Mouse (Mus musculus): ENCODE measurements at regions not wholly inside any gene's neighbourhood (a gene's known extent, or its start where the extent isn't known, plus 50 kb on each side); places are given as distances from the start of the nearest gene placed in this dataset.

GRCm38 (mm10) chr5:41994307-41994706 lies 73.5 kb upstream of the Gm16223 start:
- Histone ChIP-seq H3K4me2 (replicated peaks) (no peak overlapping the region), H3K9ac (no peak overlapping the region), H3K27ac (no peak overlapping the region), H3K36me3 (replicated peaks; ENCODE audit: control insufficient read depth, insufficient read depth) (no peaks in the 10 kb centered on the region), H3K27me3 (ENCODE audit: control insufficient read depth, insufficient read depth, low read length) (no peaks in the 10 kb centered on the region), H3K9me3 (ENCODE audit: control insufficient read depth, low read length) (no peaks in the 10 kb centered on the region), H3K4me3 (replicated peaks; ENCODE audit: low read length) (no peak overlapping the region), H3K4me1 (replicated peaks; ENCODE audit: control insufficient read depth, insufficient read depth, low read length) (no peaks in the 10 kb centered on the region)
- ATAC-seq (ENCODE audit: low FRiP score), result no peak
- DNase-seq (ENCODE audit: low spot score), result no peak
- 81% methylated on average over 2 of the region's 2 CpGs for WGBS

DNA sequence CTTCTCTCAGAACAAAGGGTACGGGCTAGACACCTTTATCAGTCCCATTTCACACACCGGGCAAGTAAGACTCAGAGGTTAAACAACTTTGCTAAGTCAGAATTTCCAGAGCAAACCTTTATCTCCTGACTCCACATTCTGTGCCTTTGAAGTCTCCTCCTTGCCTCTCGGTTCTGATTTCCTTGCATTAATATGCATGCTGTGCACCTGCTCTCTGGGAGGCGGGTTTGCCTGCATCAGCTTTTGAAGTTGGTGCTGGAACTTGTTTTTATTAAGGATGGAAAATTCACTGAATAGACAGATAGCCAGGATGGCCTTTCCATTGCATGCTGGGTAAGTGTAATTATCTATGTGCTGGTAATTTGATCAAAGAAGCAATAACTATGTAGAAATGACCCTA lies 84.2 kb upstream of the Gm16223 start:
- Histone ChIP-seq H3K36me3 (replicated peaks; ENCODE audit: control insufficient read depth, insufficient read depth) (no peaks in the 10 kb centered on the region), H3K9ac (no peak overlapping the region), H3K9me3 (ENCODE audit: control insufficient read depth, low read length) (no peaks in the 10 kb centered on the region), H3K4me3 (replicated peaks; ENCODE audit: low read length) (no peak overlapping the region), H3K4me2 (replicated peaks) (no peak overlapping the region), H3K4me1 (replicated peaks; ENCODE audit: control insufficient read depth, insufficient read depth, low read length) (no peaks in the 10 kb centered on the region), H3K27ac (no peak overlapping the region), H3K27me3 (ENCODE audit: control insufficient read depth, insufficient read depth, low read length) (no peaks in the 10 kb centered on the region)
- DNase-seq (ENCODE audit: low spot score), result no peak
- 71% methylated on average over 4 of the region's 4 CpGs for WGBS
- ATAC-seq (ENCODE audit: low FRiP score), result no peak

DNA sequence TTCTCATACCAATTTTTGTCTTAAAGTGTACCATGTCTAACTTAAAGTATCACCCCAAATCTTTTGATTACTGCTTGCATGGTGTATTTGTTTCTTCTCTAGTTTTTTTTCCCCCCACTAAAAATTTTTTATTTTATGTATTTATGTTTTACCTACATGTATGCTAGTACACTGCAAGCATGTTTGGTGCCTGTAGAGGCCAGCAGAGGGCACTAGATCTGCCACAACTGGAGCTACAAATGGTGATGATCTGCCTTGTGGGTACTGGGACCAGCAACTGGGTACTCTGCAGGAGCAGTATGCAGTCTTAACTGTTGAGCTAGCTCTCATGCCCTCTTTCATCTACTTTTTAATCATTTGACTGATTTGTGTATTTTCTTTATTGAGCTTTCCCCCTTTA lies 92.2 kb upstream of the Gm16223 start:
- no peak overlapping the region for H3K9ac ChIP-seq
- no peak for ATAC-seq (ENCODE audit: low FRiP score)
- no peaks in the 10 kb centered on the region for H3K27me3 ChIP-seq (ENCODE audit: control insufficient read depth, insufficient read depth, low read length)

GRCm38 (mm10) chr5:41971201-41971600 lies 96.6 kb upstream of the Gm16223 start:
- ATAC-seq (ENCODE audit: low FRiP score), result no peak
- no peaks in the 10 kb centered on the region for H3K9me3 ChIP-seq (ENCODE audit: control insufficient read depth, low read length)
- H3K27me3 ChIP-seq (ENCODE audit: control insufficient read depth, insufficient read depth, low read length), result no peaks in the 10 kb centered on the region
- H3K4me1 ChIP-seq (replicated peaks; ENCODE audit: control insufficient read depth, insufficient read depth, low read length), result no peaks in the 10 kb centered on the region
- no peak overlapping the region for H3K27ac ChIP-seq
- no peak overlapping the region for H3K4me2 ChIP-seq (replicated peaks)
- 84% methylated on average over 1 of the region's 1 CpGs for WGBS
- H3K9ac ChIP-seq, result no peak overlapping the region
- H3K4me3 ChIP-seq (replicated peaks; ENCODE audit: low read length), result no peak overlapping the region
- no peak for DNase-seq (ENCODE audit: low spot score)
- H3K36me3 ChIP-seq (replicated peaks; ENCODE audit: control insufficient read depth, insufficient read depth), result no peaks in the 10 kb centered on the region

More for the DNA sequence above, 92.2 kb upstream of the Gm16223 start:
- H3K36me3 ChIP-seq (replicated peaks; ENCODE audit: control insufficient read depth, insufficient read depth), result no peaks in the 10 kb centered on the region
- H3K4me1 ChIP-seq (replicated peaks; ENCODE audit: control insufficient read depth, insufficient read depth, low read length), result no peaks in the 10 kb centered on the region
- H3K4me2 ChIP-seq (replicated peaks), result no peak overlapping the region
- no peak overlapping the region for H3K4me3 ChIP-seq (replicated peaks; ENCODE audit: low read length)
- H3K27ac ChIP-seq, result no peak overlapping the region
- H3K9me3 ChIP-seq (ENCODE audit: control insufficient read depth, low read length), result no peaks in the 10 kb centered on the region
- DNase-seq (ENCODE audit: low spot score), result no peak

GRCm38 (mm10) chr5:41966958-41967357 lies 100.8 kb upstream of the Gm16223 start:
- Histone ChIP-seq H3K4me1 (replicated peaks; ENCODE audit: control insufficient read depth, insufficient read depth, low read length) (no peaks in the 10 kb centered on the region), H3K36me3 (replicated peaks; ENCODE audit: control insufficient read depth, insufficient read depth) (no peaks in the 10 kb centered on the region), H3K4me3 (replicated peaks; ENCODE audit: low read length) (no peak overlapping the region), H3K4me2 (replicated peaks) (no peak overlapping the region), H3K9me3 (ENCODE audit: control insufficient read depth, low read length) (no peaks in the 10 kb centered on the region), H3K9ac (no peak overlapping the region), H3K27me3 (ENCODE audit: control insufficient read depth, insufficient read depth, low read length) (no peaks in the 10 kb centered on the region), H3K27ac (no peak overlapping the region)
- WGBS, result 84% methylated on average over 1 of the region's 1 CpGs
- DNase-seq (ENCODE audit: low spot score) (no peak), ATAC-seq (ENCODE audit: low FRiP score) (no peak)

DNA sequence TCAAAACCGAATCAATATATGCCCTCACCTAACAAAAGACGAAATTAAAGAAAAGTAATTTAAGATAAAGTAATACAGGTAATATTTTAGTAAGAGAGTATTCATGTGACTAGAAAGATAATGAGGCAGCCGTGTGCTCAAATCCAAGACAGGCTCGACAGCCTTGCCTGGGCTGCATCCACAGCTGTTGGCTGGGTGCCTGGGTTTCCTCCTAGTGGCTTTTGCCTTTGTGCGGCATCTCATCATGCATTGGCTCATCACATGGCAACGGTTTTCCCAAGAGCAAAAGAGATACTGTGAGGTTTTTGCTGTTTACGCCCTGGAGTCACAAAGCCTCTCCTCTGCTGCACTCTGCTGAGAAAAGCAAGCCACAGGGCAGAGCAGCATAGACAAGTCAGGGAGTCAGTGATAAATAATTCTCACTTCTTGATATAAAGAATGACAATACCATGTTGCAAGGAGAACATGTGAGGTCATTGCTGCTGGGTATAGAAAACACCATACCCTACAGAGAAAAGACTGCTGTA lies 103.1 kb upstream of the Bod1l start:
- DNase-seq (ENCODE audit: low spot score) (peak; percentile 60), ATAC-seq (ENCODE audit: low FRiP score) (peak; percentile 84)
- H3K4me3 ChIP-seq (replicated peaks; ENCODE audit: low read length), result no peak overlapping the region
- H3K9ac ChIP-seq, result no peak overlapping the region
- no peak overlapping the region for H3K4me2 ChIP-seq (replicated peaks)
- H3K27me3 ChIP-seq (ENCODE audit: control insufficient read depth, insufficient read depth, low read length), result no peaks in the 10 kb centered on the region
- H3K36me3 ChIP-seq (replicated peaks; ENCODE audit: control insufficient read depth, insufficient read depth), result no peaks in the 10 kb centered on the region
- peak overlapping the region; percentile 62; the same call in 1 of the 2 replicates for H3K27ac ChIP-seq
- 58% methylated on average over 7 of the region's 7 CpGs for WGBS
- no peaks in the 10 kb centered on the region for H3K9me3 ChIP-seq (ENCODE audit: control insufficient read depth, low read length)
- no peaks in the 10 kb centered on the region for H3K4me1 ChIP-seq (replicated peaks; ENCODE audit: control insufficient read depth, insufficient read depth, low read length)

GRCm38 (mm10) chr5:41943399-41943798 lies 99.3 kb upstream of the Bod1l start:
- Histone ChIP-seq H3K27me3 (ENCODE audit: control insufficient read depth, insufficient read depth, low read length) (no peaks in the 10 kb centered on the region), H3K27ac (no peak overlapping the region), H3K4me3 (replicated peaks; ENCODE audit: low read length) (no peak overlapping the region), H3K4me1 (replicated peaks; ENCODE audit: control insufficient read depth, insufficient read depth, low read length) (no peaks in the 10 kb centered on the region), H3K9ac (no peak overlapping the region), H3K36me3 (replicated peaks; ENCODE audit: control insufficient read depth, insufficient read depth) (no peaks in the 10 kb centered on the region), H3K4me2 (replicated peaks) (no peak overlapping the region), H3K9me3 (ENCODE audit: control insufficient read depth, low read length) (no peaks in the 10 kb centered on the region)
- 90% methylated on average over 6 of the region's 6 CpGs for WGBS
- DNase-seq (ENCODE audit: low spot score), result no peak
- no peak for ATAC-seq (ENCODE audit: low FRiP score)

- H3K27me3 ChIP-seq (ENCODE audit: control insufficient read depth, insufficient read depth, low read length), result no peaks in the 10 kb centered on the region
- WGBS, result 74% methylated on average over 7 of the region's 7 CpGs
- no peak overlapping the region; the same call in 1 of the 2 replicates for H3K27ac ChIP-seq
- no peak overlapping the region for H3K4me2 ChIP-seq (replicated peaks)
- H3K4me1 ChIP-seq (replicated peaks; ENCODE audit: control insufficient read depth, insufficient read depth, low read length), result no peaks in the 10 kb centered on the region
- no peak for DNase-seq (ENCODE audit: low spot score)
- no peak overlapping the region for H3K4me3 ChIP-seq (replicated peaks; ENCODE audit: low read length)
- H3K9ac ChIP-seq, result no peak overlapping the region
- no peaks in the 10 kb centered on the region for H3K36me3 ChIP-seq (replicated peaks; ENCODE audit: control insufficient read depth, insufficient read depth)
- no peak for ATAC-seq (ENCODE audit: low FRiP score)
- no peaks in the 10 kb centered on the region for H3K9me3 ChIP-seq (ENCODE audit: control insufficient read depth, low read length)
Measured at GRCm38 (mm10) chr5:41942131-41942530, 98.0 kb upstream of the Bod1l start.

- Histone ChIP-seq H3K36me3 (replicated peaks; ENCODE audit: control insufficient read depth, insufficient read depth) (no peaks in the 10 kb centered on the region), H3K9ac (no peak overlapping the region), H3K4me1 (replicated peaks; ENCODE audit: control insufficient read depth, insufficient read depth, low read length) (no peaks in the 10 kb centered on the region), H3K9me3 (ENCODE audit: control insufficient read depth, low read length) (no peaks in the 10 kb centered on the region), H3K4me2 (replicated peaks) (no peak overlapping the region), H3K4me3 (replicated peaks; ENCODE audit: low read length) (no peak overlapping the region), H3K27me3 (ENCODE audit: control insufficient read depth, insufficient read depth, low read length) (no peaks in the 10 kb centered on the region), H3K27ac (no peak overlapping the region)
- WGBS, result 87% methylated on average over 1 of the region's 1 CpGs
- ATAC-seq (ENCODE audit: low FRiP score), result no peak
- DNase-seq (ENCODE audit: low spot score), result no peak
Measured at GRCm38 (mm10) chr5:41941216-41941615, 97.1 kb upstream of the Bod1l start.

- WGBS, result 35% methylated on average over 4 of the region's 4 CpGs
- ATAC-seq (ENCODE audit: low FRiP score), result no peak
- H3K9me3 ChIP-seq (ENCODE audit: control insufficient read depth, low read length), result no peaks in the 10 kb centered on the region
- H3K27me3 ChIP-seq (ENCODE audit: control insufficient read depth, insufficient read depth, low read length), result no peaks in the 10 kb centered on the region
- H3K4me2 ChIP-seq (replicated peaks), result no peak overlapping the region
- H3K9ac ChIP-seq, result no peak overlapping the region
- no peaks in the 10 kb centered on the region for H3K4me1 ChIP-seq (replicated peaks; ENCODE audit: control insufficient read depth, insufficient read depth, low read length)
- no peak overlapping the region for H3K27ac ChIP-seq
- H3K36me3 ChIP-seq (replicated peaks; ENCODE audit: control insufficient read depth, insufficient read depth), result no peaks in the 10 kb centered on the region
- DNase-seq (ENCODE audit: low spot score), result no peak
- H3K4me3 ChIP-seq (replicated peaks; ENCODE audit: low read length), result no peak overlapping the region
Measured at GRCm38 (mm10) chr5:41939736-41940135, 95.6 kb upstream of the Bod1l start.

All from hindbrain, embryonic 14.5 days (tissue).